Mouse (Mus musculus) forelimb bud, embryonic 11.5 days (tissue): Measurements from ENCODE around the gene Ccdc6.
A peak's percentile ranks its signal among the peaks of the same experiment; 100 is the strongest.

Experiments
- DNase-seq: peaks from one replicate; pipeline ENCODE4 v3.0.0-alpha.2; 2012; ENCODE audit warnings: low read depth, low spot score

Gene Ccdc6

DNA sequence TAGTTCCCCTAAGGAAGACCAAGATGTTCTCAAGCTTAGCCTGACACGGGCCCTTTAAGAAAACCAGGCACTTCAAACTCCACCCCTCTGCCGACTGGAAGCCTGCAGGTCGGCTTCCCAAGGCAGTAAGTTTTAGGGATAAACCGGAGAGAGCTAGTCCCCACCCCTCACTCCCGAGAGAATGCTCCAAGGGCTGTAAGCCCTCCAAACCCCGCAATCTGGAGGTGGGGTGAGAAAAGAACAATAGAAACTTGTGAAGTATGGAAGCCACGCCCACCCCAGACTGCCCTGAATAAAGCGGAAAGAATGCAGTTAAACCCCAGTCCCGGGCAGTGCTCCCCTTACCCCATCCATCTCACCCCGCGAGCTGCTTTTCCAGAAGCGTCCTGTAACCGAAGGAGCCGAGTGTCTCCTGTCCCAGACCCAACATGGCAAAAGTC lies 1.9 kb upstream of the Ccdc6 start:
- peak; percentile 77 for DNase-seq

DNA sequence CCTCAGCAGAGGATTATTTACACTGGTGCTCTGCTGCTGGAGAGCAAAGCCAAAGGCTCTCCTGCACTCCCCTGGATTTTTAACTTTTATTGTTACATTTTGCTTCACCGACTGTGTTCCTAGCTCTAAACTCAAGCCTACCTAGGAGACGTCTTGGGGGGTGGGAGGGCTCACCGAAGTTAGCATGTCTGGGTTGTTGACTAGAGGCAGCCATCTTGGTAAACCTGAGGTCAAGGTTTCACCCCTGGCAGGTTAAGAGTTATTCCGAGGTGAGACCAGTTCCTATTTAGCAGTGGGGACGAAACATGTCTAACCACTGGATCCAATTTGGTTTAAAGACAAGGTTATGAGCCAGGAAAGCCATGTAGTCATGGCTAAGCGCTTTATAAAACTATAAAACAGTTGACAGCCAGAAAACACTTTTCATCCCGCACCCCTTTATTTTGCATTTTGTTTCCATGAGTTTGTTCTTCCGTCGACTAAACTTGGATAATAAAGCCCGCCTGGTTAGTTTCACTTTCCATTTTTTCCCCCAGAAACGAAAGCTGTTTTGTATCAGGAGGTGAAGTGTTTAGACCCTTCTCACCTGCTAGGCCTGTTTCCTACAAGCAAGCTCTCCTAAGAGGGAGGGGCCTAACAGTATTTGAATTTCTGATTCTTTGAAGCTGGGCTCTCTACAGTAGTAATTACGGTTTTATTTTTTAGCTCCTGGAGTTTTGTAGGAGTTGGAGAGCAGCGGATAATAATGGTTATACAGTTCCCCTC lies 1.2 kb upstream of the Ccdc6 start:
- DNase-seq: no peak

DNA sequence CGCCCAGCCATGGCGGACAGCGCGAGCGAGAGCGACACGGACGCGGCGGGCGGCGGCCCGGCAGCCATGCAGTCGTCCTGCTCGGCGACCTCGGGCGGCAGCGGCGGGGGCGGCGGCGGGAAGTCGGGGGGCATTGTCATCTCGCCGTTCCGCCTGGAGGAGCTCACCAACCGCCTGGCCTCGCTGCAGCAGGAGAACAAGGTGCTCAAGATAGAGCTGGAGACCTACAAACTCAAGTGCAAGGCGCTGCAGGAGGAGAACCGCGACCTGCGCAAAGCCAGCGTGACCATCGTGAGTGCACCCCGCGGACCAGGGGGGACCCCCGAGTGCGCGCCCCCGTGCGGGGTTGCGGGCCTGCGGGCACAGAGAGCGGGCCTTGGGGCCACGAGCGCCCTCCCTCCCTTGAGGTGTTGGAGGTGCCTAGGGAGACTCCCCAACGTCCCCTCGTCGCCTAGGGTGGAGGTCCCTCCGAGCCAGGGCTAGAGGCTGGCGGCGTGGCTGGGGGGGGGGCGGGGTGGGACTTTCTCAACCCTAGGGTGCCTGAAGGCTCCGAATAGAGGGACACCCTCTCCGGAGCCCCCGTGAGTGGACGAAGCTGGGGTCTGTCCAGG lies 475 bp downstream of the Ccdc6 start:
- DNase-seq: no peak

DNA sequence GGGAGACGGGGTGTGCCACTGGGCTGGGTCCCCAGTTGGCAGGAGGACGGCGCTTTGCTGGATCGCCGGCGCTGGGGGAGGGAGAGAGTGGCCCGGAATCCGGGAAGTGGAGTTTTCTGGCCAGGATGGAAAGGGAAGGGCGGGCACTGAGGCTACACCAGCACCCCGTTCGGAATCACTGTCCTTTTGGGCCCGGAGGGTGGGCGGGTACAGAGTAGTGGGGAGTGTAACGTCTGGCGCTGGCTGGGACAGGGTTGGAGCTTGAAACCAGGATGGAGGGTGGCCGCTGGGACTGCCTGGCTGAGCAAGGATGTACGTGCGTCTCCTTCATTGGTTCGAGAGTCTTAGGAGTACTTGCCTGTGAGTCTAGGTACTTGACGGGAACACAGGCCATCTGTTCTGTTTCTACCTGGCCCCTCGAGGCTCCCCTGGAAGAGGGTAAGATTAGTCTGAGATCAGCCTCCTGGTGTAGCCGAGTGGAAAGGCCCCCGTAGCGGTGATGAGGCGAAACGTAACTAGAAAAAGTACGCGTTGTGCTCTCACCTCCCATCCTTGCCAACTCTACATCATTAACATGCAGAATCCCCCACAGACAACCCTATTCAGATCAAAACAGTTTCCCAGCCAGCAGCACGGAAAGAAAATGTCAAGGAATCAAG lies 1.1 kb downstream of the Ccdc6 start:
- peak; percentile 53 for DNase-seq

DNA sequence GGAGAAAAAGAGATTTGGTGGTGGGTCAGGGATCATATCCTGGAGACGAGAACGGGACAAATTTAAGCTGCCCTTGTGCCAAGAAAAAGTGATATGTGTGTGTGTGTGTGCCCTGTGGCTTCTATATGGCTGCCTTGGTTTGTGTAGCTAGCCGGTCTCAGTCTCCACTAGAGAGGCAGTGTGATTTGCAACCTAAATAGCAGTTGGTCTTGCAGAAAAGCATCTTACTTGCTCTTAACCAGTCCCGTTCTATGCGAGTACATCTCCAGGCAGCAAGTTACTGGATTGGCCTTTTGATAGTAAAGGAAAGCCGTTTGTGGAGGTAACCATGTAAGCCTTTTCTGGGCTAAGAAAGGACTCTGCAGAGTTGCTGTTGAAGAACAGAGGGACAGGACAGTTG lies 1.7 kb downstream of the Ccdc6 start:
- no peak for DNase-seq

DNA sequence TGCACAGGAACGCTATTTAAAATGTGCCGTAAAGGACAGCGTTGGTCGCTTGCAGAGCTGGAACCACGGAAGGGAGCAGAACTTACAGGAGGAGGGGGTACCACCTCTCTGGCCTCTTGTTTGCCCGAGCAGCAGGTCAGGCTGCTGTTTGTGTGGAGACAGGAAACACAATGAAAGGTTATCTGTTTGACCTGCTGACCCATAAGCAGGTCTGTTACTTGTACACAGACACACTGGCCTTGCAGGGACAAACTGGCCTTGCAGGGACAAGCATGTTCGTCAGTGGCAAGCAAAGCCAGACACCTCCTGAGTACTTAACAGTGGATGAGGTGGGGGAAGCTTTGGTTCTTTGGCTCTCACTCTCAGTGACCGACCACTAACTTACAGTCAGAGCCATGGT lies 2.1 kb downstream of the Ccdc6 start:
- DNase-seq: no peak

DNA sequence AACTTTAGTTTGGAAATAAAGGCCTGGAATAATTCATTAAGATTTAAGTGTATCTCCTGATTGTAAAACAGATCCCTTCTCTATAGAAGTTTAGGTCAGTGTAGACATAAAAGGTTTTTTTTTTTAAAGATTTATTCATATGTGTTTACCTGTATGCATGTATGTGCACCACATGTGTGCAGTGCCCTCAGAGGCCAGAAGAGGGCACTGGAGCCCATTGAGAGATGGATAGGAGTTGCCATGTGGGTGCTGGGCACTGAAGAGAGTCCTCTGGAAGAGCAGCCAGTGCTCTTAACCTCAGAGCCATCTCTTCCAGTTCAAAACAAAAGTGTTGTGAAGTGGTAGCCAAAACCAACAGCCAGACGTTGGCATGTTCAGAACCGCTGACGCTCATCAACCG lies 5.2 kb downstream of the Ccdc6 start:
- DNase-seq: no peak

DNA sequence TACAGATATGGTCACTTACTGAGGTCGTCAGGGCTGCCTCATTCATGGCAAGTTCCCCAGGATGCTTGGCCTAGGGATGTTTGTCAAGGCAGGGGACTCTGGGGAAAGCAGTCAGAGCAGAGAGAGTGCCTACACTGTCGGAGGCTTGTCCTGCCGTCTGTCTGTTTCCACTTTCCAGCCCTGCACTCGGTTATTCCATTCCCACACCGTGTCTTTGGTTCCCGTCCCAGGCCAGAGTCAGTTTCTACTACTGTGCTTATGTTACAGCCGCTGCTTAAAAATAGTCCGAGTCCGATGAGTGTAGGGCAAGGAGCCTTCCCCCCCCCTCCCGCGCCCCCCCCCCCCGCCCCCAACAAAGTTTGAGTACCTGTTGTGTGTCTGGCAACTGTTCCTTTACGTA lies 11.1 kb downstream of the Ccdc6 start:
- no peak for DNase-seq

DNA sequence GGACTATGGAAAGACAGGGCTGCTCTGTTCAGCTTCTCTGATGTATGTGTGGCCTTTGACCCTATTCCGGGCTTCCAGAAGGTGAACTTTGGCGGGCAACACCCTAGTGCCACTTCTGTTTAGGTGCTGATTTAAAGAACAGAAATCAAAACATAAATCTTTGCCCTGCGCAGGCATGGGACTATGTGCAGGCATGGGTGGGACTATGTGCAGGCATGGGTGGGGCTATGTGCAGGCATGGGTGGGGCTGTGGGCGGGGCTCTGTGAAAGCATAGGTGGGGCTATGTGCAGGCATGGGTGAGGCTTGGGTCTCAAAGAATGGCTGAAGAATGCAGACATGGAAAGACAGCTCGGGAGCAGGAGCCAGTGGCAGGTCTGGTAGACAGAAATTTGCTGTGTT lies 13.1 kb downstream of the Ccdc6 start:
- DNase-seq: no peak

DNA sequence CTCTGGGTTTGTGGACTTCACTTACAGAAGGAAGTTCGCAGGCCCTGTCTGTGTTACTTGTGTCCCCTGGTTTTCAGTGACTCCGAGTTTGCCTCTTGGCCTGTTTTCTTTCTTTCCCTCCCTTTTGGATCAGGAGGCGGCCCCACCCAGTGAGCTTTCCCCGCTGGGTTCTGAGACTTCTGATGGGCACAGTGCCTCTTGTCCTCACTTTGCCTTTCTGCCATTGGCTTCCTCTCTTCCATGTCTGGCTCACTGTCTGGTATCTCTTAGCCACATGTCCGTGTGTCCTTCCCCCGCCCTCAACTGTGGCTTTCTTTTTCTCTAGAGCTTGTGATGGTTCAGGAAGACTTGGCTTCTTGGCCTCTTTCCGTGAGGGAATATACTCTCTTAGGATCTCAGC lies 13.9 kb downstream of the Ccdc6 start:
- DNase-seq: no peak

DNA sequence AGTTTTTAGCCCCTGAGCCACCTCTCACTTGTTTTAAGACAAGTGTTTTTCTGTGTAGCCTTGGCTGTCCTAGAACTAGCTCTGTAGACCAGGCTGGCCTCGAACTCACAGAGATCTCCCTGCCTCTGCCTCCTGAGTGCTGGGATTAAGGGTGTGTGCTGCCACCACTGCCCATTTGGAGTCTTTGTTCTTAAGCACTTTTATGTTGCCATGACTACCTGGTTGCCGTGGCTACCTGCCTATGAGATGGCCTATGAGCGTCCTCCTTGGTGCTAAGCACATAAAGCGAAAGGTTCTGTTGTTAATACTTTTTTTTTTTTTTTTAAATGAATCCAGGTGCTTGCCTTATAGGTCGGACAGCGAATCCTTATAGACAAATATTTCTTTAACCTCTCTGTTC lies 14.7 kb downstream of the Ccdc6 start:
- no peak for DNase-seq

DNA sequence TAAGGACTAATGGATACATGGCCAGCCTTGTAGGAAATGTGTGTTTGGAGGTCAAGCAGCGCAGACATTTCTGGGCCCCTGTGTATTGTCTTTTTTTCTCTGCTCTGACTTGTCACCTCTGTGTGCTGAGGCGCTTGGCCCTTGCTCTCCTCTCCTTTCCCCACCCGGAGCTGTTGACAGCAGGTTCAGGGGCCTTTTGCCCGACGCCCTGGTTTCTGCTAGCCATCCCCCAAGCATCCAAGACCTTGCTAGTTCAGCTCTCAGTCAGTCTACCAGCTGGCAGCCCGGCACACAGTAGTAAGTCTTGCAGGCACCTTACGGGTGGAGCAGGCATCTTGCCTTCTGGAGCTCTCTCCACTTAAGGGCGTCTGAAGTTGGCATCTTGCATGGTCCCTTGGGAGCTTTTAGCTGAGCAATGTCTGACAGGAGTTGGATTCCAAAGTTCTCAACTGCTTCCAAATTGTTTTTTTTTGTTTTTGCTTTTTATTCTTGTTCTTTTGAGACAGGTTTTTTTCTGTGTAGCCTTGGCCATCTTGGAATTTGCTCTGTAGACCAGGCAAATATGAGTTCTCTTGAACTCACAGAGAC lies 17.2 kb downstream of the Ccdc6 start:
- no peak for DNase-seq

DNA sequence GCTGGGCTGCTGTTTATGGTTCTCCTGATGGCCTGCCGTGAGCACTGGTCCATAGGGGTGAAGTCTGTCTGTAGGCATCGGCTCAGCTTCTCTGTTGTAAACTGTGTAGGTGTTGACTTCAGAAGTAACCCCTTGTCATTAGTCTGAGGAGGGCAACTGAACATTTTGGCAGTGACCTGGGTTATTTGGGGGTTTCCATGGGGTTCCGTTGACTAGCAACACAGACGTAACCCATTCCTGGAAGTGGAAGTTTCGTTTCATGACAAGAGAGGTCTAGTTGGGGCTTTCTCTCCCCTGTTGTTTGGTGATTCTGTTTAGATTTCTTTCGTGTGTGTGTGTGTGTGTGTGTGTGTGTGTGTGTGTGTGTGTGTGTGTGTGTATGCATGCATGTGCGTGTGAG lies 19.5 kb downstream of the Ccdc6 start:
- DNase-seq: no peak

DNA sequence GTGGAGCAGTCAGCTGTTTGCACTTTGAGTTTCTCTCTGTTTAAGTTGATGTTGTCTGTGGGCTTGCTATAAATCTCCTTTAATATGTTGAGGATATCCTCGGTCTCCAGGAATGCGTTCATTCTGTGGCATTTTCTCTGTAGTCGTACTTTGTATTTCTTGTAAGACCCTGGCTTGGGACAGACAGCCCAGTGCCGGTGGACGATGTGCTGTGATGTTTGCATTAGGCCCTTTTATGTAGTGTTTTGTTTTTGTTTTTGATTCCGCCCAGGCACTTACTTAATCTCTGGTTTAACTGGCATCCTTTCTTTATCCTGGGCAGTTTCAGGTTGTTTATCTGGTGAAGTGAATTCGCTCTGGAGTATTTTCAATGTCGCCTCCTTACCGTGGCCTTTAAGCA lies 22.5 kb downstream of the Ccdc6 start:
- DNase-seq: no peak

DNA sequence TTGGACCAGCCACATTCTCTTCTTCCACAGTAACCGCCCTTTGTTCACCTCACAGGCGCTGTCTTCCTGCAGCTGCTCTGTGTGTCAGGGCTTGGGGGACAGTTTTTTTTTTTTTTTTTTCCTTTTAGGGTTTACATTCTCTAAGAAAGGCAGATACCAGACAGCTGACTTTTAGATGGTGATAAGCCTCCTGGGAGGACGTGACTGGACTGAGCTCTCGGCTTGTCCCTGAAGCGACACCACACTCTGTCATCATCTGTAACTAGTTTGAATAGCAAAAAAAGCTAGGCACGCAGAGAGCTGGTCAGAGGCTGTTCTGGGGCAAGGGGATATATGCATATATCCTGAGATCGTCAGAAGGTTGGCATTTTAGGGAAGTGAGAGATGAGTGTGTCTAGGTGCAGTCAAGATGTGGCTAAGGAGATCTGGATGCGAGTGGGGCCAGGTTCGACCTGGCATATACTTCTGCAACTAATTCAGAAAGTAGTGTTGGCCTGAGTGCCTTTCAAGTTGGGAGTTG lies 23.0 kb downstream of the Ccdc6 start:
- no peak for DNase-seq

DNA sequence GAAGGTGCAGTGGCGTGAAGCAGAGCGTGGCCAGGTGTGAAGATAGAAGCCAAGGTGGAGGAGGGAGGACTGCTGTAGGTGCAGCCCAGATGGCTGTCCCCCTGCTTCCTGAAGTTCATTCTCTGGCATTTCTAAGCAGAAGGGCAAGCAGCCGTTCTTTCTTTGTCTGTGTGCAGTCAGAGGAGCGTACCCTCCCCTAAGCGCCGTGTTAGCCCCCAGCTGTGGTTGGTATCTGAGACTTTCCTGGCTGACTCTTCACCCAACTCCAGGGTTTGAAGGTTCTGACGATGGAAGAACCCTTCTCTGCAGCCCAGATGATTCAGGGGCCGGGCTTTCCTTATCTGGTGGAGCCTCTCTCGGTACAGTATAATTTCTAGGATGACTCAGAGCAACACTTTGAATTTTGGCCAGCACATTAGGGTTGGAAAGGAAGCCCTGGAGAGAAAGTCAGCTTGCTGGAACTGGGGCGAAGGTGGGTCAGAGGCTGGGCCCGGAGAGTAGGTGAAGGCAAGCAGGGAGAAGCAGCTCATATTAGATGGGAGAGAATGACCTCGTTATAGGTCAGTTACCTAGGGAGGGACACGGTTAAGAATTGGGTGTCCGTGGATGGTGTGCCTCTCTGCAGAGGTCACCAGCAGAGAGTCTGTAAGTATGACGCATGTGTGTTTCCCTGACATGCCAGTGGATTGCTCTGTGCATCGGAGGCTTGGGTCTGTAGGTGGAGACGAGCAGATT lies 23.9 kb downstream of the Ccdc6 start:
- DNase-seq: no peak

DNA sequence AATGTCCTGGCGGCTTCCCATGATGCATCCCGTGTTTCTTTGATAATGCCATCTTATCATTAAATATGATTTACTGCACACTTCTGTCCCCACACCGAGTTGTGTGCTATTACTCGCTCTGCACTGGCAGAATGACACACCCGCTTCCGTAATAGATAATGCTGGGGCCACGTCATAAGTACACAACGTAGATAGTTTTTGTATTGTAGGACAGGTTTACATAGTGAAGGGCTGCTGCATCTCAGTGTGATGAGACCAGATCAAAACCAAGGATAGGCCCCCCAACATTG lies 24.4 kb downstream of the Ccdc6 start:
- DNase-seq: no peak

DNA sequence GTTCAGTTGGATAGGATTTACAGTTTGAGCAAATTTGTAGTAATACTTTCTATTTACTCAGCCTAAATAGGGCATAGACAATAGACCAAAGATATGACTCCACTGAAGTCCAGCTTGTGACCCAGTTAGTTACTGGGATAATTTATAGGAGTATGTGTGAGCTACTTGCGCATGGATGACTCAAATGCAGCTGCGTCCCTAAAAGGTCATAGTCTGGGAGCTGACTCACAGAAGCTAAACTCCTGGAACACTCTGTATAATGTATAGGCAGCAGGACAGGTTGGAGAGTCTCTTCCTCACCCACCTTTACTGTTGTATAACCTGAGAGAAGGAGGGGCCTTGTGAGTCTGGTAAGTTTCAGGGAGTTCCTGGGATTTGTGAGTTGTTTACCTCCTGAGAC lies 26.5 kb downstream of the Ccdc6 start:
- DNase-seq: no peak

DNA sequence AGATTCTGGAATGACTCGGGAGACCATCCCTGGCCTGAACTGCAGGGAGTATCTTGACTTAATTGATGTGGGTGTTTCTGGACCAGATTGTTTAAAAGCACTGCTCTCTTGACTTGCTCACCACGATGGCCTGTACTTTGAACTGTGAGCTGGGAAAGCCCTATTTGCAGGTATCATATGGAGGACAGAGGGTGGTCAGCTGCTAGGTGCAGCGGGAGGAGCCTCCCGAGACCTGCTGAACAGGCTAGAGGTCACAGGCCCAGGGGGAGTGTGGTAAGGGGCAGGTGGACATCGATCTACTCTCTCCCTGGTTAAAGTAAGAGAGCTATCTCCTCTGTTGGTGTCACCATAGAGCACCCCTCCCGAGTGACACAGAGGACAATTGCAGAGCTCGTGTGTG lies 28.6 kb downstream of the Ccdc6 start:
- no peak for DNase-seq

DNA sequence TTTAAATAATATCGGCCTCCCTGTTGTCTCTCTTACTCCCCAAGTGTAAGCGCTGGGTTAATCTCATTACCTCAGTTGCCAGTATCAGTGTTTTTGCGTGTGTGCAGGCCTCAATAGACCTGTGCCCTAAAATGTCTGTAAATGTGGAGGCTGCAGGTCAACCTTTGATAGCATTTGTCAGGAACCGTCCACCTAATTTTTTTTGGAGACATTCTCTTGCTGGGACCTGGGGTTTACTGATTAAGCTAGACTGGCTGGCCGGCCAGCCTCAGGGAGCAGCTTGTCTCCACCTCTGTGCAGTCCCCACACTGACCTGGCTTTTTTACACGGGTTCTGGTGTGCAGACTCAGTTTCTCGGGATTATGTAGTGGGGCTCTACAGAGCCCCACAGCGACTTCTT lies 30.4 kb downstream of the Ccdc6 start:
- no peak for DNase-seq

DNA sequence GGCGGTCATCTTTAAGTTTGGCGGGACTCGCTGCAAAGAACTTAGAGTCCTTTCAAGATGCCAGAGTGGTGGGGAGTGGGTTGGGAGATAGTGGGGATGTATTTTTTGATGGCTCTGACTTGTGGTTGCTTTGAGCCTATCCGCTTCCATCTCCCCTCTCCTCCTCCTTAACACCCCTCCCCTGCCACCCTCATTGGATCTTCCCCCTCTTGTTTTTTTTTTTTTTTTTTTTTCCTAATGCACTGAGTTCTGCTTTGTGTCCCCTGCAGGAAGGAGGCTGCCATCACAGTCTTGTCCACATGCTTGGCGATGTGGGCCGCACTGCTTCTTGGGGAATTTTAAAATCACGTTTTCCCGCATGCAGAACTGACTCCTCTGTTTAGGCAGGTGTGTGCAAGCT lies 31.5 kb downstream of the Ccdc6 start:
- no peak for DNase-seq

DNA sequence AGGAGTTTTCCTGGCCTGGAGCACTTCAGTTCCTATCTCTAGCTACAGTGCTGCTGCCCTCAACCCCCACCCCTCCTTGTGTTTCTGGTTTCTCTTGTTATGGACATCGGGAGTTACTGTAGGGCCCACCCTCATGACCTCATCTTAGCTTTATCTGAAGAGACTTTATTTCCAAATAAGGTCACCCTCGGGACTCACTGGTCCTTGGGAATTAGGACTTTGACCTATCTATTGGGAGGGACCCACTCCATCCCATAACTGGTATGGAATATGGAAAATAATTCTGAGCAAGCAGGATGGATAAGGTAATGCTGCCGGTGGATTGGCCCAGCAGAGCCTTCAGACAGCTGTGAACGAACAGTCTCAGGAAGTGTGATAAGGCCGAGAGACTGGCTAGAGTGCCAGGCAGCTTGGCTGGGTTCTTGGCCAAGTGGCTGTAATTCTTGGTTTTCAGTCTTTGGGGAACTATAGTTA lies 35.2 kb downstream of the Ccdc6 start:
- DNase-seq: no peak
